Mouse (Mus musculus) megakaryocyte, embryonic 14.5 days (primary cell): ENCODE measurements around the gene Shank2.

ENCODE experiments used
- FLI1 ChIP-seq: IDR thresholded peaks from 2 replicates; pipeline ENCODE4 v1.6.1; 2012; ENCODE audit warnings: low read length, inconsistent platforms, mixed read lengths
- GATA1 ChIP-seq: IDR thresholded peaks from 3 replicates; pipeline ENCODE4 v1.6.1; 2012; ENCODE audit warnings: mixed read lengths, low read length, inconsistent platforms, borderline replicate concordance

GRCm38 (mm10) chr7:144417644-144418343 is 416.1 kb downstream of the Shank2 start:
- TF ChIP-seq GATA1 (no peak), FLI1 (no peak)
